Mouse (Mus musculus): Measurements from ENCODE around the gene Paqr7. TPM values are rescaled to one million over a fixed set of nuclear protein-coding genes. Genes with fewer than 3 reads are reported as not detected.

Paqr7 gene
- polyA plus RNA-seq, 1 experiment from 2014 or later: 70.3 TPM

DNA sequence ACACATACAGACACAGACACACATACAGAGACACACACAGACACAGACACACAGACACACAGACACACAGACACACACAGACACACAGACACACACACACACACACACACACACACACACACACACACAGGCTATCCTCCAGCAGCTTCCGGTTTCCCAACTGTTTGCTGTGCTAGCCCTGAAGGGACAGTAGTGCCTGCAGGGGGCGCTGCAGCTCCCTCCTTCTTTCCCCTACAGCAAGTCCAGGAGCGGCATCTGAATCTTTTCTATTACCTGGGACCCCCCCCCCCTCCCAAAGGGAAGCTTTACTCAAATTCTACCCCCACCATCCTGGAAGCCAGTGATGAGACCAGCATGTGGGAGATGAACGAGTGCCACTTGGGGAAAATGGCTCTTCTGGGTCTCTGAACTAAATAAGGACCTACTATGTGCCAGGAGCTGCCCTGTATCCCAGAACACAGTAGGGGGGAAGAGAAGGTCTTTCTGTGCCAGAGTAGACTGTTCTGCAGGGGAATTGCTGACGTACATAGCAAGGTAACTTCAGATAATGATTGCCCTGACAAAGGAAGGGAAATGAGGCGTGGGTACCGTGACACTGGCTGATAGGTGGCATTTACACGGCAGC lies 59.6 kb downstream of the Paqr7 start:
- ATAC-seq: no peak
- Histone ChIP-seq H3K27me3 (replicated peaks; ENCODE audit: control insufficient read depth, insufficient read depth, low read length) (no peaks in the 10 kb centered on the region), H3K9me3 (ENCODE audit: control insufficient read depth) (no peaks in the 10 kb centered on the region), H3K4me1 (replicated peaks; ENCODE audit: control insufficient read depth, insufficient read depth, low read length) (no peaks in the 10 kb centered on the region), H3K4me2 (replicated peaks; ENCODE audit: low read depth) (no peak overlapping the region), H3K4me3 (ENCODE audit: low read depth, low read length) (no peak overlapping the region), H3K36me3 (ENCODE audit: control insufficient read depth, insufficient read depth) (no peaks in the 10 kb centered on the region), H3K9ac (ENCODE audit: low read depth, low read length) (no peak overlapping the region), H3K27ac (ENCODE audit: low read depth, low read length) (no peak overlapping the region)
- TF ChIP-seq CTCF (IDR thresholded peaks at IDR 0.05; ENCODE audit: low read depth): peak; percentile 61
- WGBS: 68% methylated on average over 8 of the region's 8 CpGs

- ATAC-seq: no peak
- H3K9me3 ChIP-seq (ENCODE audit: control insufficient read depth): no peaks in the 10 kb centered on the region
- H3K4me3 ChIP-seq (ENCODE audit: low read depth, low read length): no peak overlapping the region
- H3K27ac ChIP-seq (ENCODE audit: low read depth, low read length): peak overlapping the region; percentile 7; the same call in 1 of the 2 replicates
- no peaks in the 10 kb centered on the region for H3K27me3 ChIP-seq (replicated peaks; ENCODE audit: control insufficient read depth, insufficient read depth, low read length)
- no peaks in the 10 kb centered on the region for H3K4me1 ChIP-seq (replicated peaks; ENCODE audit: control insufficient read depth, insufficient read depth, low read length)
- H3K36me3 ChIP-seq (ENCODE audit: control insufficient read depth, insufficient read depth): no peaks in the 10 kb centered on the region; the same call in 1 of the 2 replicates
- no peak overlapping the region for H3K9ac ChIP-seq (ENCODE audit: low read depth, low read length)
- TF ChIP-seq CTCF (IDR thresholded peaks at IDR 0.05; ENCODE audit: low read depth): 0 out of 2 replicates have a peak, but pooled peaks have one; percentile 21
- H3K4me2 ChIP-seq (replicated peaks; ENCODE audit: low read depth): no peak overlapping the region
- 20% methylated on average over 16 of the region's 16 CpGs for WGBS
Observed at GRCm38 (mm10) chr4:134557626-134558249, 61.2 kb downstream of the Paqr7 start.

DNA sequence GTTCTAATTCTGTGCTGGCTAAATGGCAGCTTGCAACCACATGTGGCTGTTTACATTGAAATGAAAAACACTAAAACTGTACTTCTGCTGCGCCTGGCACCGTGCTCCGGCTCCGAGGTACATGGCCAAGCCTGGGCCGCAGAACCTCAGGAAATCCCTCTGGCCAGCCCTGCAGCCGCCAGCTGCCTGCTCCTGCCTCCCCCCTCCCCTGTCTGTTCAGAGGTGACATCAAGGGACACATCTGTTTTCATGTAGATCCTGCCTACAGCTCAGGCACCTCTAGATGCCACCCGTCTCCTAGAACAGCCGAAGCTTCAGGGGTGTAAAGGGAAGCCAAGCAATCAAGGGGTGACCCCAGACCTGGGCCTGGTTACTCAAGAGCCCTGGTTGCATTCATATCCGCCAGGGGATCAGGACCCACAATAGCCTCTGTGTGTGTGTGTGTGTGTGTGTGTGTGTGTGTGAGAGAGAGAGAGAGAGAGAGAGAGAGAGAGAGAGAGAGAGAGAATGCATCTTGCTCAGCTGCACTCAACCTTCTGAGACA lies 62.1 kb downstream of the Paqr7 start:
- H3K4me1 ChIP-seq (replicated peaks; ENCODE audit: control insufficient read depth, insufficient read depth, low read length): no peaks in the 10 kb centered on the region
- TF ChIP-seq CTCF (IDR thresholded peaks at IDR 0.05; ENCODE audit: low read depth): no peak
- ATAC-seq: no peak
- no peak overlapping the region for H3K9ac ChIP-seq (ENCODE audit: low read depth, low read length)
- no peaks in the 10 kb centered on the region for H3K27me3 ChIP-seq (replicated peaks; ENCODE audit: control insufficient read depth, insufficient read depth, low read length)
- H3K27ac ChIP-seq (ENCODE audit: low read depth, low read length): no peak overlapping the region
- H3K4me3 ChIP-seq (ENCODE audit: low read depth, low read length): no peak overlapping the region
- no peaks in the 10 kb centered on the region for H3K9me3 ChIP-seq (ENCODE audit: control insufficient read depth)
- no peak overlapping the region for H3K4me2 ChIP-seq (replicated peaks; ENCODE audit: low read depth)
- H3K36me3 ChIP-seq (ENCODE audit: control insufficient read depth, insufficient read depth): no peaks in the 10 kb centered on the region; the same call in 1 of the 2 replicates
- WGBS: 64% methylated on average over 9 of the region's 9 CpGs

DNA sequence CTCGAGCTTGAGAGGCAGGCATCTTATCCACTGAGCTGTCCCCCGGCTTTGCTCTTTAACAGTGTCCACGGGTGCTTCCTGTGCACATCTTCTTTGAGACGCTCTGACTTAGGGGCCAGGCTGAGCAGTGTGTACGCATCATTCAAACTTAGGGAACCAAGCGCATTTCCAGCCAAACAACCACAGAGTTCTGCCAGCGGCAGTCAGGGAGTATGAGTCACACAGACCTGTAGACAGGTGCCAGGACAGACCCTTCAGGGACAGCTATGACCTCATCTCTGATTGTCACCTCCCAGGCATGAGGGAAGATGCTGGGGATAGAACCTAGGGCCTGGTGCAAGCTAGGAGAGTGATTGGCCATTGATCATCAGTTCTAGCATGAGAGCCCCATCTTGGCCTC lies 62.7 kb downstream of the Paqr7 start:
- Histone ChIP-seq H3K27me3 (replicated peaks; ENCODE audit: control insufficient read depth, insufficient read depth, low read length) (no peaks in the 10 kb centered on the region), H3K27ac (ENCODE audit: low read depth, low read length) (no peak overlapping the region), H3K4me1 (replicated peaks; ENCODE audit: control insufficient read depth, insufficient read depth, low read length) (no peaks in the 10 kb centered on the region), H3K9me3 (ENCODE audit: control insufficient read depth) (no peaks in the 10 kb centered on the region), H3K4me2 (replicated peaks; ENCODE audit: low read depth) (no peak overlapping the region), H3K4me3 (ENCODE audit: low read depth, low read length) (no peak overlapping the region), H3K36me3 (ENCODE audit: control insufficient read depth, insufficient read depth) (no peaks in the 10 kb centered on the region; the same call in 1 of the 2 replicates), H3K9ac (ENCODE audit: low read depth, low read length) (no peak overlapping the region)
- TF ChIP-seq CTCF (IDR thresholded peaks at IDR 0.05; ENCODE audit: low read depth): no peak
- ATAC-seq: no peak
- WGBS: 70% methylated on average over 7 of the region's 7 CpGs

Small RNA genes within 50 kb of the gene (microRNA-seq; reads per million reads assigned to microRNA genes)
- gene Gm23634: 0.82 reads per million

Other genes starting within 250 kb of the Paqr7 start
- gene Gm30191, start 249.8 kb upstream of the Paqr7 start, polyA plus RNA-seq (2015; fragmentation: Nextera tagmentation; extraction: Ambion mirVana): not detected in 2 replicates
- 6.8 and 7.6 TPM in 2 replicates for gene Grrp1, start 242.6 kb upstream of the Paqr7 start, polyA plus RNA-seq (2015; fragmentation: Nextera tagmentation; extraction: Ambion mirVana)
- gene Pdik1l, start 208.8 kb upstream of the Paqr7 start, polyA plus RNA-seq (2015; fragmentation: Nextera tagmentation; extraction: Ambion mirVana): 9.2 and 9.6 TPM in 2 replicates
- 1.4 and 1.7 TPM in 2 replicates for gene Trim63, start 181.6 kb upstream of the Paqr7 start, polyA plus RNA-seq (2015; fragmentation: Nextera tagmentation; extraction: Ambion mirVana)
- gene Slc30a2, start 153.5 kb upstream of the Paqr7 start, polyA plus RNA-seq (2015; fragmentation: Nextera tagmentation; extraction: Ambion mirVana): 15.4 and 39.1 TPM in 2 replicates
- 1.0 and 1.2 TPM in 2 replicates for gene Extl1, start 112.8 kb upstream of the Paqr7 start, polyA plus RNA-seq (2015; fragmentation: Nextera tagmentation; extraction: Ambion mirVana)
- gene Pafah2, start 100.4 kb upstream of the Paqr7 start, polyA plus RNA-seq (2015; fragmentation: Nextera tagmentation; extraction: Ambion mirVana): 39.8 and 49.2 TPM in 2 replicates
- gene Stmn1, start 28.4 kb upstream of the Paqr7 start, polyA plus RNA-seq (2015; fragmentation: Nextera tagmentation; extraction: Ambion mirVana): 398 and 412 TPM in 2 replicates
- 3.8 TPM in 2 replicates for gene Aunip, start 14.3 kb downstream of the Paqr7 start, polyA plus RNA-seq (2015; fragmentation: Nextera tagmentation; extraction: Ambion mirVana)
- 84.5 and 88.1 TPM in 2 replicates for gene Mtfr1l, start 38.7 kb downstream of the Paqr7 start, polyA plus RNA-seq (2015; fragmentation: Nextera tagmentation; extraction: Ambion mirVana)
- 5.7 and 6.8 TPM in 2 replicates for gene Selenon, start 55.5 kb downstream of the Paqr7 start, polyA plus RNA-seq (2015; fragmentation: Nextera tagmentation; extraction: Ambion mirVana)
- gene Man1c1, start 207.6 kb downstream of the Paqr7 start, polyA plus RNA-seq (2015; fragmentation: Nextera tagmentation; extraction: Ambion mirVana): 1.7 TPM in 2 replicates

Data from intestine, postnatal 0 days (tissue).